Mouse (Mus musculus) brain, embryonic 14.5 days (tissue): Measurements from ENCODE around the gene Oas1g.

ENCODE experiments used
- CTCF ChIP-seq: fragments of 200-500 bp; IDR thresholded peaks from 2 replicates; pipeline ENCODE4 v1.5.1; 2012; ENCODE audit warnings: inconsistent platforms, mild to moderate bottlenecking, moderate library complexity, borderline replicate concordance; ENCODE audit not compliant: insufficient read depth, insufficient read length; ENCODE audit errors: extremely low read depth
- POLR2A ChIP-seq: fragments of 200-500 bp; IDR thresholded peaks from 2 replicates; pipeline ENCODE4 v1.6.1; 2012; ENCODE audit warnings: mild to moderate bottlenecking, inconsistent platforms, borderline replicate concordance; ENCODE audit not compliant: poor library complexity, insufficient read depth, insufficient read length, severe bottlenecking; ENCODE audit errors: extremely low read depth

GRCm38 (mm10) chr5:120861121-120861520 is 26.3 kb downstream of the Oas1g start, which contains the start of gene Oas1h:
- TF ChIP-seq CTCF, result no peak
- no peak for TF ChIP-seq POLR2A
